Mouse (Mus musculus): ENCODE measurements around the gene Galntl5.
"Not testable (repeated sequence)": the region's sequence is repeated elsewhere in the genome, so short reads cannot be mapped to it uniquely, and the experiment has no call there.

Gene Galntl5

GRCm38 (mm10) chr5:25213216-25213615, 32.0 kb downstream of the Galntl5 start:
- DNase-seq, result not testable (repeated sequence)

GRCm38 (mm10) chr5:25215006-25215405, 33.7 kb downstream of the Galntl5 start:
- DNase-seq, result no peak

GRCm38 (mm10) chr5:25221604-25222003, 40.3 kb downstream of the Galntl5 start, which contains the start of gene Galnt11:
Gene Galnt11 (plus strand): TSS chr5:25221904.
- DNase-seq, result no peak

- peak; percentile 80 to 84 for DNase-seq
Measured at GRCm38 (mm10) chr5:25222752-25223702, 41.8 kb downstream of the Galntl5 start, which contains the start of gene E130116L18Rik. Gene E130116L18Rik (minus strand): TSS chr5:25223153.

GRCm38 (mm10) chr5:25224377-25224776, 43.1 kb downstream of the Galntl5 start:
- not testable (repeated sequence) for DNase-seq

GRCm38 (mm10) chr5:25243101-25243500, 61.8 kb downstream of the Galntl5 start:
- no peak for DNase-seq

- no peak for DNase-seq
Measured at GRCm38 (mm10) chr5:25245806-25246472, 64.7 kb downstream of the Galntl5 start.

- no peak for DNase-seq
Measured at GRCm38 (mm10) chr5:25246473-25246865, 65.2 kb downstream of the Galntl5 start.

GRCm38 (mm10) chr5:25247036-25247435, 65.8 kb downstream of the Galntl5 start:
- DNase-seq, result no peak

GRCm38 (mm10) chr5:25252423-25252822, 71.2 kb downstream of the Galntl5 start:
- no peak for DNase-seq

GRCm38 (mm10) chr5:25252825-25253544, 71.7 kb downstream of the Galntl5 start:
- DNase-seq, result no peak

- DNase-seq, result no peak
Measured at GRCm38 (mm10) chr5:25254491-25254890, 73.2 kb downstream of the Galntl5 start.

GRCm38 (mm10) chr5:25256686-25257085, 75.4 kb downstream of the Galntl5 start:
- DNase-seq, result no peak

- no peak for DNase-seq
Measured at GRCm38 (mm10) chr5:25261452-25261851, 80.2 kb downstream of the Galntl5 start.

- no peak for DNase-seq
Measured at GRCm38 (mm10) chr5:25262266-25262665, 81.0 kb downstream of the Galntl5 start.

- DNase-seq, result no peak
Measured at GRCm38 (mm10) chr5:25268258-25268888, 87.1 kb downstream of the Galntl5 start.
